Mouse (Mus musculus) brain, embryonic 14.5 days (tissue): ENCODE measurements around the gene Lmtk2.

ENCODE experiments used
- CTCF ChIP-seq: fragments of 200-500 bp; IDR thresholded peaks from 2 replicates; pipeline ENCODE4 v1.5.1; 2012; ENCODE audit warnings: inconsistent platforms, mild to moderate bottlenecking, moderate library complexity, borderline replicate concordance; ENCODE audit not compliant: insufficient read depth, insufficient read length; ENCODE audit errors: extremely low read depth
- POLR2A ChIP-seq: fragments of 200-500 bp; IDR thresholded peaks from 2 replicates; pipeline ENCODE4 v1.6.1; 2012; ENCODE audit warnings: mild to moderate bottlenecking, inconsistent platforms, borderline replicate concordance; ENCODE audit not compliant: poor library complexity, insufficient read depth, insufficient read length, severe bottlenecking; ENCODE audit errors: extremely low read depth

GRCm38 (mm10) chr5:144203398-144203959 lies 103.2 kb downstream of the Lmtk2 start:
- no peak for TF ChIP-seq POLR2A
- TF ChIP-seq CTCF = no peak
